Mouse (Mus musculus) brain, embryonic 14.5 days (tissue): ENCODE measurements around the gene Gabarap.

Experiments
- CTCF ChIP-seq: fragments of 200-500 bp; IDR thresholded peaks from 2 replicates; pipeline ENCODE4 v1.5.1; 2012; ENCODE audit warnings: inconsistent platforms, mild to moderate bottlenecking, moderate library complexity, borderline replicate concordance; ENCODE audit not compliant: insufficient read depth, insufficient read length; ENCODE audit errors: extremely low read depth
- POLR2A ChIP-seq: fragments of 200-500 bp; IDR thresholded peaks from 2 replicates; pipeline ENCODE4 v1.6.1; 2012; ENCODE audit warnings: mild to moderate bottlenecking, inconsistent platforms, borderline replicate concordance; ENCODE audit not compliant: poor library complexity, insufficient read depth, insufficient read length, severe bottlenecking; ENCODE audit errors: extremely low read depth

GRCm38 (mm10) chr11:69991711-69992110 lies 768 bp downstream of the Gabarap start:
- TF ChIP-seq CTCF (no peak), POLR2A (no peak)
